Comparison of ENCODE assay signal across 14 mouse cellular contexts in the genomic region with DNA sequence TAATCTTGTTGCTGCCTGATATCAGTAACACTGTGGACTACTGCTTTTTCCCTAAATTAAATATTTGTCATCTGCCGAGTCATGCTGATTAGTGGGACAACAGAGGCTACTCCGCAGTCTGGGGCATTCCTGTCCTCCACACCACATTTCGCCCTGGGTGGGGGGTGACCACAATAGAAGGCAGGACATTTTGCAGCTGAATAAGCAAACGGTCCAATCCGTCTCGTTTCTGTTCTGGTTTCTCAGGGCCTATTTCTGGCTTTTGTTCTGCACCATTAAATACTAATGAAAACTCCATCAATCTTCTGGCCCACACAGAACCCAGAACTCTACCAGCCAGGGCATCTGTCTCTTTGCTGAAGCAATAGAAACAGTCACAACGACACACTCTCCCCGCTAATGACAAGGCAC. TPM values are rescaled to one million over a fixed set of nuclear protein-coding genes. Genes with fewer than 3 reads are reported as not detected.
DNase-seq lines count a peak whose midpoint lies in the region; ATAC-seq and TF ChIP-seq lines count a peak whose summit lies in the region.
"Had no signal": no experiment of that assay in that cellular context is flagged by ENCODE, and none has a peak within 500 bp of the region (broad histone marks: within the 10 kb centered on the region; RNA-seq: fewer than 3 reads in every experiment).

No protein-coding gene starts in this region.

- TF ChIP-seq CTCF in midbrain, postnatal 0 days (IDR thresholded peaks at IDR 0.05) = no peak

- H3K27ac ChIP-seq in kidney, embryonic 14.5 days (ENCODE audit: low read depth, low read length) = no peak overlapping the region
- H3K27ac ChIP-seq in midbrain, postnatal 0 days (ENCODE audit: low read depth, low read length) = no peak overlapping the region
- no peak overlapping the region for H3K27ac ChIP-seq in midbrain, embryonic 14.5 days (replicated peaks; ENCODE audit: low read depth, low read length)
- H3K27ac ChIP-seq in hindbrain, embryonic 16.5 days (ENCODE audit: low read depth, low read length) = no peak overlapping the region
- H3K27ac ChIP-seq in stomach, embryonic 16.5 days (ENCODE audit: low read length) = peak overlapping the region; percentile 11; the same call in 1 of the 2 replicates
- no peak overlapping the region for H3K27ac ChIP-seq in forebrain, embryonic 15.5 days (replicated peaks)

- 0 out of 2 replicates have a peak overlapping the region, but pooled peaks have one; percentile 1 for H3K4me2 ChIP-seq in kidney, embryonic 14.5 days (replicated peaks; ENCODE audit: low read depth, low read length)
- H3K4me2 ChIP-seq in midbrain, postnatal 0 days (ENCODE audit: low read depth, low read length, poor library complexity, severe bottlenecking) = no peak overlapping the region
- no peak overlapping the region for H3K4me2 ChIP-seq in midbrain, embryonic 14.5 days (ENCODE audit: low read length)
- no peak overlapping the region for H3K4me2 ChIP-seq in hindbrain, embryonic 16.5 days (ENCODE audit: low read length)
- H3K4me2 ChIP-seq in stomach, embryonic 16.5 days (ENCODE audit: low read depth, low read length) = no peak overlapping the region
- no peak overlapping the region for H3K4me2 ChIP-seq in forebrain, embryonic 15.5 days (replicated peaks)

- H3K9me3 ChIP-seq in kidney, embryonic 14.5 days (ENCODE audit: control insufficient read depth, low read length) = no peaks in the 10 kb centered on the region
- no peaks in the 10 kb centered on the region for H3K9me3 ChIP-seq in midbrain, postnatal 0 days (ENCODE audit: low read length)
- no peaks in the 10 kb centered on the region for H3K9me3 ChIP-seq in midbrain, embryonic 14.5 days (ENCODE audit: control insufficient read depth, low read length)
- H3K9me3 ChIP-seq in hindbrain, embryonic 16.5 days (ENCODE audit: control insufficient read depth, low read length) = no peaks in the 10 kb centered on the region
- no peaks in the 10 kb centered on the region for H3K9me3 ChIP-seq in stomach, embryonic 16.5 days (replicated peaks; ENCODE audit: control insufficient read depth, low read length)
- no peaks in the 10 kb centered on the region for H3K9me3 ChIP-seq in forebrain, embryonic 15.5 days

- H3K9ac ChIP-seq in kidney, embryonic 14.5 days (ENCODE audit: low read depth, low read length) = no peak overlapping the region
- H3K9ac ChIP-seq in midbrain, postnatal 0 days (replicated peaks; ENCODE audit: low read length, poor library complexity, severe bottlenecking) = no peak overlapping the region
- no peak overlapping the region for H3K9ac ChIP-seq in midbrain, embryonic 14.5 days (replicated peaks; ENCODE audit: low read length)
- no peak overlapping the region for H3K9ac ChIP-seq in hindbrain, embryonic 16.5 days (ENCODE audit: low read depth, low read length)
- H3K9ac ChIP-seq in stomach, embryonic 16.5 days (ENCODE audit: low read length) = no peak overlapping the region
- no peak overlapping the region for H3K9ac ChIP-seq in forebrain, embryonic 15.5 days (replicated peaks)

- H3K4me1 ChIP-seq in kidney, embryonic 14.5 days (ENCODE audit: control insufficient read depth, insufficient read depth, low read length) = peaks cover 4% of the 10 kb centered on the region; the same call in 1 of the 2 replicates
- no peaks in the 10 kb centered on the region for H3K4me1 ChIP-seq in midbrain, postnatal 0 days (ENCODE audit: insufficient read depth, low read length)
- H3K4me1 ChIP-seq in midbrain, embryonic 14.5 days (ENCODE audit: control insufficient read depth, insufficient read depth, low read length) = no peaks in the 10 kb centered on the region
- 0 out of 2 replicates have a peak, but pooled peaks cover 3% of the 10 kb centered on the region for H3K4me1 ChIP-seq in hindbrain, embryonic 16.5 days (ENCODE audit: control insufficient read depth, insufficient read depth, low read depth, low read length)
- no peaks in the 10 kb centered on the region for H3K4me1 ChIP-seq in stomach, embryonic 16.5 days (ENCODE audit: control insufficient read depth, insufficient read depth, low read length)
- H3K4me1 ChIP-seq in forebrain, embryonic 15.5 days = no peaks in the 10 kb centered on the region

- peak; percentile 92 for ATAC-seq in kidney, embryonic 14.5 days (ENCODE audit: low FRiP score, low TSS enrichment)
- ATAC-seq in midbrain, postnatal 0 days (ENCODE audit: low FRiP score) = no peak
- no peak for ATAC-seq in midbrain, embryonic 14.5 days (ENCODE audit: low FRiP score, low TSS enrichment)
- ATAC-seq in hindbrain, embryonic 16.5 days = peak; percentile 54; the same call in 1 of the 2 replicates
- peak; percentile 87; the same call in 1 of the 2 replicates for ATAC-seq in stomach, embryonic 16.5 days (ENCODE audit: insufficient read depth, low FRiP score)
- ATAC-seq in forebrain, embryonic 15.5 days (replicated peaks) = no peak
- ATAC-seq: midbrain, embryonic 16.5 days had no signal

- H3K36me3 ChIP-seq in kidney, embryonic 14.5 days (ENCODE audit: control insufficient read depth, insufficient read depth, low read length) = no peaks in the 10 kb centered on the region
- H3K36me3 ChIP-seq in midbrain, postnatal 0 days (ENCODE audit: insufficient read depth, low read length) = no peaks in the 10 kb centered on the region
- no peaks in the 10 kb centered on the region for H3K36me3 ChIP-seq in midbrain, embryonic 14.5 days (ENCODE audit: control insufficient read depth, insufficient read depth, low read length)
- H3K36me3 ChIP-seq in hindbrain, embryonic 16.5 days (ENCODE audit: control insufficient read depth, insufficient read depth, low read length) = no peaks in the 10 kb centered on the region
- H3K36me3 ChIP-seq in stomach, embryonic 16.5 days (ENCODE audit: control insufficient read depth, insufficient read depth, low read length) = no peaks in the 10 kb centered on the region
- H3K36me3 ChIP-seq in forebrain, embryonic 15.5 days = no peaks in the 10 kb centered on the region

- WGBS in kidney, embryonic 14.5 days = 9% methylated on average over 8 of the region's 8 CpGs
- 51% methylated on average over 8 of the region's 8 CpGs for WGBS in midbrain, postnatal 0 days
- WGBS in midbrain, embryonic 14.5 days = 57% methylated on average over 8 of the region's 8 CpGs
- WGBS in hindbrain, embryonic 16.5 days = 21% methylated on average over 8 of the region's 8 CpGs
- 27% methylated on average over 8 of the region's 8 CpGs for WGBS in stomach, embryonic 16.5 days
- 36% methylated on average over 8 of the region's 8 CpGs for WGBS in forebrain, embryonic 15.5 days

- no peaks in the 10 kb centered on the region for H3K27me3 ChIP-seq in kidney, embryonic 14.5 days (ENCODE audit: control insufficient read depth, insufficient read depth, low read length)
- no peaks in the 10 kb centered on the region for H3K27me3 ChIP-seq in midbrain, postnatal 0 days (ENCODE audit: insufficient read depth, low read length)
- H3K27me3 ChIP-seq in midbrain, embryonic 14.5 days (ENCODE audit: control insufficient read depth, insufficient read depth, low read length) = no peaks in the 10 kb centered on the region
- H3K27me3 ChIP-seq in hindbrain, embryonic 16.5 days (replicated peaks; ENCODE audit: control insufficient read depth, insufficient read depth, low read length) = peaks cover 2% of the 10 kb centered on the region
- no peaks in the 10 kb centered on the region for H3K27me3 ChIP-seq in stomach, embryonic 16.5 days (ENCODE audit: control insufficient read depth, insufficient read depth, low read length)
- H3K27me3 ChIP-seq in forebrain, embryonic 15.5 days = no peaks in the 10 kb centered on the region

- H3K4me3 ChIP-seq in kidney, embryonic 14.5 days (ENCODE audit: low read length) = no peak overlapping the region
- no peak overlapping the region for H3K4me3 ChIP-seq in midbrain, postnatal 0 days (ENCODE audit: low read depth, low read length)
- H3K4me3 ChIP-seq in midbrain, embryonic 14.5 days (replicated peaks; ENCODE audit: low read depth, low read length) = no peak overlapping the region
- H3K4me3 ChIP-seq in hindbrain, embryonic 16.5 days (ENCODE audit: low read length) = no peak overlapping the region
- no peak overlapping the region for H3K4me3 ChIP-seq in stomach, embryonic 16.5 days (replicated peaks; ENCODE audit: low read length)
- no peak overlapping the region for H3K4me3 ChIP-seq in forebrain, embryonic 15.5 days

- no peak for DNase-seq in kidney, postnatal 10 days
- DNase-seq in midbrain, postnatal 0 days (ENCODE audit: low spot score) = peak; percentile 5
- no peak for DNase-seq in midbrain, embryonic 14.5 days
- DNase-seq in ovary, postnatal 10 days (ENCODE audit: low spot score) = no peak
- DNase-seq: adrenal gland, postnatal 36 days; lung, postnatal 14 days had no signal

RNA-seq across cellular contexts. Expression of gene Foxq1, which starts 24.3 kb away (rescaled TPM):
- 4.8 and 5.8 TPM in 2 replicates for polyA plus RNA-seq in kidney, embryonic 14.5 days (2014; fragmentation: Nextera tagmentation; extraction: Ambion mirVana)
- 4.9 and 5.3 TPM in 2 replicates for total RNA-seq in midbrain, postnatal 0 days (2014; rRNA removed)
- polyA plus RNA-seq in midbrain, postnatal 0 days (2015; fragmentation: Nextera tagmentation; extraction: Ambion mirVana) = 1.7 and 1.9 TPM in 2 replicates
- polyA plus RNA-seq in midbrain, embryonic 14.5 days (2014; fragmentation: Nextera tagmentation; extraction: Ambion mirVana) = 2.0 and 2.2 TPM in 2 replicates
- polyA plus RNA-seq in hindbrain, embryonic 16.5 days (2015; fragmentation: Nextera tagmentation; extraction: Ambion mirVana) = 1.2 and 1.4 TPM in 2 replicates
- 8.9 and 9.6 TPM in 2 replicates for polyA plus RNA-seq in stomach, embryonic 16.5 days (2015; fragmentation: Nextera tagmentation; extraction: Ambion mirVana)
- polyA plus RNA-seq in forebrain, embryonic 15.5 days (2015; fragmentation: Nextera tagmentation; extraction: Ambion mirVana) = 2.4 and 2.6 TPM in 2 replicates

RNA-seq across cellular contexts. Expression of gene A530084C06Rik, which starts 27.5 kb away (rescaled TPM):
- not detected in 2 replicates for polyA plus RNA-seq in kidney, embryonic 14.5 days (2014; fragmentation: Nextera tagmentation; extraction: Ambion mirVana)
- 0.90 and 0.99 TPM in 2 replicates for total RNA-seq in midbrain, postnatal 0 days (2014; rRNA removed)
- not detected in 2 replicates for polyA plus RNA-seq in midbrain, postnatal 0 days (2015; fragmentation: Nextera tagmentation; extraction: Ambion mirVana)
- polyA plus RNA-seq in midbrain, embryonic 14.5 days (2014; fragmentation: Nextera tagmentation; extraction: Ambion mirVana) = not detected in 2 replicates
- not detected in 2 replicates for polyA plus RNA-seq in hindbrain, embryonic 16.5 days (2015; fragmentation: Nextera tagmentation; extraction: Ambion mirVana)
- polyA plus RNA-seq in stomach, embryonic 16.5 days (2015; fragmentation: Nextera tagmentation; extraction: Ambion mirVana) = not detected in 2 replicates
- not detected in 2 replicates for polyA plus RNA-seq in forebrain, embryonic 15.5 days (2015; fragmentation: Nextera tagmentation; extraction: Ambion mirVana)
- total RNA-seq: adrenal gland, postnatal 36 days had no signal
- polyA plus RNA-seq: heart, postnatal 0 days; intestine, embryonic 14.5 days; limb, embryonic 11.5 days; midbrain, embryonic 16.5 days had no signal

Comparison
In these comparisons a context has a peak if more than half of its experiments do, and no peak if none do; other contexts are left out.
1. ATAC-seq: peak in kidney, embryonic 14.5 days (single experiment), hindbrain, embryonic 16.5 days (single experiment) and stomach, embryonic 16.5 days (single experiment); none in midbrain, postnatal 0 days (single experiment), midbrain, embryonic 14.5 days (single experiment) and forebrain, embryonic 15.5 days (single experiment).